Mouse (Mus musculus): ENCODE results near the gene Setd4. TPM values are rescaled to one million over a fixed set of nuclear protein-coding genes. Genes with fewer than 3 reads are reported as not detected.

The Setd4 gene
- polyA plus RNA-seq, 1 experiment from 2014 or later: 18.6 TPM

GRCm38 (mm10) chr16:93607669-93608101 lies 3.8 kb upstream of the Setd4 start:
- ATAC-seq (ENCODE audit: low FRiP score, low read depth): peak; percentile 35; the same call in 1 of the 2 replicates
- peak overlapping the region; percentile 65; the same call in 1 of the 2 replicates for H3K27ac ChIP-seq
- under 1% methylated on average over 32 of the region's 32 CpGs for WGBS

DNA sequence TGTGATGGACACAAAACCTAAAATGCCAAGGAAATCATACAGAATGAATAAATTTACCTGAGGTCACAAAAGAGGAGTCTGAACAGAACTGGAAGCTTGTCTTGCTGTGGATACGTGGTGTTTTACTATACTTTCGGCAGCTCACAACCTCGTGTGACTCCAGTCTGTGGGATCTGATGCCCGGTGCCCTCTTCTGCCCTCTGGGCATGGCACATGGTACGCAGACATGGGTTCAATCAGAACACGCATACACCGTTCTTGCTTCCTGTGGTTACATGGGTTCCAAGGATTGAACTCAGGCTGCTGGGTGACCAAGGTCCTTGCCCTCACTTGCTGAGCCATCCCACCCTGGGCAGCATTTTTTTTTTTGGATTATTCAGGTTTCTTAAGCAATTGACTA lies 2.3 kb upstream of the Setd4 start:
- Histone ChIP-seq H3K27me3 (no peaks in the 10 kb centered on the region), H3K4me2 (replicated peaks) (no peak overlapping the region), H3K4me1 (peaks cover 24% of the 10 kb centered on the region), H3K27ac (no peak overlapping the region), H3K9ac (no peak overlapping the region), H3K9me3 (no peaks in the 10 kb centered on the region), H3K4me3 (no peak overlapping the region), H3K36me3 (peaks cover 20% of the 10 kb centered on the region)
- WGBS: 88% methylated on average over 7 of the region's 7 CpGs
- no peak for ATAC-seq (ENCODE audit: low FRiP score, low read depth)

More at GRCm38 (mm10) chr16:93607669-93608101, 3.8 kb upstream of the Setd4 start:
- no peaks in the 10 kb centered on the region for H3K9me3 ChIP-seq
- H3K4me1 ChIP-seq: peaks cover 24% of the 10 kb centered on the region
- H3K9ac ChIP-seq: peak overlapping the region; percentile 87
- peak overlapping the region; percentile 87 for H3K4me2 ChIP-seq (replicated peaks)
- peaks cover 34% of the 10 kb centered on the region for H3K36me3 ChIP-seq
- peak overlapping the region; percentile 77 for H3K4me3 ChIP-seq
- H3K27me3 ChIP-seq: no peaks in the 10 kb centered on the region

DNA sequence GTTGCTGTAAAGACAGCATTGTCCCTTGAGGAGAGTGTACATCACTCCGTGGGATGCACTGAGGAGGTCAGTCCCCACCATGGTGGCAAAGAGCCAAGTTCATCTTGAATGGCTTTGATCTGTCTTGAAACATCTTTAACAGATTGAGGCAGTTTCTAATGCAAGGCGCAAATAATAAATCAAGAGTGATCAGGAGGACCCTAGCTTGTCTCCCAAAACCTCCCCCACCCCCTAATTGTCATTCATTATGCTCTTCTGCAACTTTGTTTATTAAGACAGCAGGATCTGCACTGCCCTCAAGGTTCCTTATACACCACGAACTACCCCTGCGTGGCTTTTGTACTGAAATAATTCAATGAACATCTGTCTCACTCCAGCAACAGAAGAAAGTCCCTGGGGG lies 1.7 kb upstream of the Setd4 start, which contains the start of gene Cbr1:
Gene Cbr1 (plus strand): TSS at position 301 of the 400 bp plus-strand sequence.
- no peaks in the 10 kb centered on the region for H3K27me3 ChIP-seq
- peaks cover 14% of the 10 kb centered on the region for H3K36me3 ChIP-seq
- WGBS: 69% methylated on average over 4 of the region's 4 CpGs
- ATAC-seq (ENCODE audit: low FRiP score, low read depth): no peak
- H3K4me3 ChIP-seq: peak within 1 kb of the TSS; percentile 58
- H3K4me2 ChIP-seq (replicated peaks): peak within 1 kb of the TSS; percentile 83
- peaks cover 24% of the 10 kb centered on the region for H3K4me1 ChIP-seq
- no peak within 1 kb of the TSS for H3K9ac ChIP-seq
- no peaks in the 10 kb centered on the region for H3K9me3 ChIP-seq
- H3K27ac ChIP-seq: no peak within 1 kb of the TSS

GRCm38 (mm10) chr16:93604481-93604969 lies 662 bp upstream of the Setd4 start:
- peak overlapping the region; percentile 82 for H3K9ac ChIP-seq
- H3K27ac ChIP-seq: peak overlapping the region; percentile 90
- peak overlapping the region; percentile 83 for H3K4me2 ChIP-seq (replicated peaks)
- no peaks in the 10 kb centered on the region for H3K27me3 ChIP-seq
- WGBS: 3% methylated on average over 16 of the region's 16 CpGs
- H3K9me3 ChIP-seq: no peaks in the 10 kb centered on the region
- H3K36me3 ChIP-seq: peaks cover 8% of the 10 kb centered on the region
- H3K4me1 ChIP-seq: peaks cover 24% of the 10 kb centered on the region
- ATAC-seq (ENCODE audit: low FRiP score, low read depth): no peak
- peak overlapping the region; percentile 58 for H3K4me3 ChIP-seq

- Histone ChIP-seq H3K36me3 (peaks cover 46% of the 10 kb centered on the region), H3K27ac (no peak overlapping the region), H3K4me1 (peaks cover 2% of the 10 kb centered on the region), H3K4me3 (no peak overlapping the region), H3K9ac (no peak overlapping the region), H3K27me3 (no peaks in the 10 kb centered on the region), H3K4me2 (replicated peaks) (no peak overlapping the region), H3K9me3 (no peaks in the 10 kb centered on the region)
- ATAC-seq (ENCODE audit: low FRiP score, low read depth): no peak
- 95% methylated on average over 6 of the region's 6 CpGs for WGBS
Measured at GRCm38 (mm10) chr16:93599461-93599860, 4.4 kb downstream of the Setd4 start.

- 95% methylated on average over 9 of the region's 9 CpGs for WGBS
- Histone ChIP-seq H3K4me1 (no peaks in the 10 kb centered on the region), H3K36me3 (peaks cover 60% of the 10 kb centered on the region), H3K27me3 (no peaks in the 10 kb centered on the region), H3K4me2 (replicated peaks) (no peak overlapping the region), H3K9ac (no peak overlapping the region), H3K4me3 (no peak overlapping the region), H3K27ac (no peak overlapping the region), H3K9me3 (no peaks in the 10 kb centered on the region)
- ATAC-seq (ENCODE audit: low FRiP score, low read depth): no peak
Measured at GRCm38 (mm10) chr16:93597551-93597950, 6.3 kb downstream of the Setd4 start.

- WGBS: 90% methylated on average over 7 of the region's 7 CpGs
- no peaks in the 10 kb centered on the region for H3K27me3 ChIP-seq
- no peaks in the 10 kb centered on the region for H3K9me3 ChIP-seq
- peaks cover 60% of the 10 kb centered on the region for H3K36me3 ChIP-seq
- no peak for ATAC-seq (ENCODE audit: low FRiP score, low read depth)
- no peak overlapping the region for H3K27ac ChIP-seq
- no peak overlapping the region for H3K4me2 ChIP-seq (replicated peaks)
- H3K4me3 ChIP-seq: no peak overlapping the region
- no peak overlapping the region for H3K9ac ChIP-seq
- H3K4me1 ChIP-seq: no peaks in the 10 kb centered on the region
Measured at GRCm38 (mm10) chr16:93596807-93597206, 7.1 kb downstream of the Setd4 start.

DNA sequence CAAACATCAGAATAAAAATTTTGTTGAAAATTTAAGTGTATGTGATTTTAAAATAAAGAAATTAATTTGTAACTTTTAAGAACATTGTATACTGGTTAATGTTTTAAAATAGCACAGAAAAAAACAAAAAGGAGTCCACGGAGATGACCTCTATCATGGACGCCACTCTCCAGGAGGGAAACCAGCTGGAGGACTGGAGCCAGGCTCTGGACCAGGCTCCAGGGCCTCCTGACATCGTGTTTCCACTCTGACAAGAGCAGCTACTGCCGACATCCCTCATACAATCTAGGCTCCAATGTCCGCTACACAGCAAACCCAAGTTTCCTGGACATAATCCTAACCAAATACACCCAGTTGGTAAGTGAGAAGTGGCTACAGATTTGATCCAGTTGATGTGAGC lies 8.1 kb downstream of the Setd4 start:
- H3K9ac ChIP-seq: no peak overlapping the region
- 90% methylated on average over 5 of the region's 5 CpGs for WGBS
- no peak overlapping the region for H3K4me3 ChIP-seq
- no peaks in the 10 kb centered on the region for H3K27me3 ChIP-seq
- no peak for ATAC-seq (ENCODE audit: low FRiP score, low read depth)
- no peak overlapping the region for H3K27ac ChIP-seq
- no peaks in the 10 kb centered on the region for H3K9me3 ChIP-seq
- H3K36me3 ChIP-seq: peaks cover 65% of the 10 kb centered on the region
- H3K4me1 ChIP-seq: no peaks in the 10 kb centered on the region
- H3K4me2 ChIP-seq (replicated peaks): no peak overlapping the region

- WGBS: 92% methylated on average over 10 of the region's 10 CpGs
Measured at GRCm38 (mm10) chr16:93594448-93594847, 9.4 kb downstream of the Setd4 start.

DNA sequence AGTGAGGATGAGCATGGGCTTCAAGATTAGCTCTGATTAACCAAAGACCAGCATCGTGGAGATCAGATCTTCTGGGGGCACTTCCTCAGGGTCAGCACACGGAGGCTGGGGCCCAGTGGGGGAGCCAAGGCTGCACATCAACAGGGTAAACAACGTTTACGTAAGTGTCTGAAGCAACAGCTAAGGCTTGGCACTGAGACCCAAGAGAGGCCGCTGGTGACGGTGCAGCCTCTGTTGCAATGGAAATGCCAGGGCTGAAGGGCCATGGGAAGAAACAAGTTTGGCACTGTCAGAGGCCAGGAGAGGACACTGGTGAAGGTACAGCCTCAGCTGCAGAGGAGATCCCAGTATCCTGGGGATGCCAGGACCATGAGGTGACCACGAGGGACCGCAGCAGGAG lies 10.5 kb downstream of the Setd4 start:
- Histone ChIP-seq H3K27ac (no peak overlapping the region), H3K36me3 (peaks cover 71% of the 10 kb centered on the region), H3K9me3 (no peaks in the 10 kb centered on the region), H3K27me3 (no peaks in the 10 kb centered on the region), H3K9ac (no peak overlapping the region), H3K4me1 (no peaks in the 10 kb centered on the region), H3K4me2 (replicated peaks) (no peak overlapping the region), H3K4me3 (no peak overlapping the region)
- ATAC-seq (ENCODE audit: low FRiP score, low read depth): no peak
- WGBS: 93% methylated on average over 8 of the region's 8 CpGs

More at GRCm38 (mm10) chr16:93594448-93594847, 9.4 kb downstream of the Setd4 start:
- H3K4me3 ChIP-seq: no peak overlapping the region
- H3K4me2 ChIP-seq (replicated peaks): no peak overlapping the region
- no peak for ATAC-seq (ENCODE audit: low FRiP score, low read depth)
- H3K36me3 ChIP-seq: peaks cover 74% of the 10 kb centered on the region
- no peak overlapping the region for H3K9ac ChIP-seq
- H3K4me1 ChIP-seq: no peaks in the 10 kb centered on the region
- no peaks in the 10 kb centered on the region for H3K9me3 ChIP-seq
- no peaks in the 10 kb centered on the region for H3K27me3 ChIP-seq
- H3K27ac ChIP-seq: no peak overlapping the region

- no peak overlapping the region for H3K4me2 ChIP-seq (replicated peaks)
- no peak overlapping the region for H3K9ac ChIP-seq
- no peak overlapping the region for H3K27ac ChIP-seq
- H3K36me3 ChIP-seq: peaks cover 71% of the 10 kb centered on the region
- no peaks in the 10 kb centered on the region for H3K9me3 ChIP-seq
- ATAC-seq (ENCODE audit: low FRiP score, low read depth): no peak
- H3K4me3 ChIP-seq: no peak overlapping the region
- H3K4me1 ChIP-seq: no peaks in the 10 kb centered on the region
- 96% methylated on average over 3 of the region's 3 CpGs for WGBS
- no peaks in the 10 kb centered on the region for H3K27me3 ChIP-seq
Measured at GRCm38 (mm10) chr16:93592711-93593110, 11.2 kb downstream of the Setd4 start.

DNA sequence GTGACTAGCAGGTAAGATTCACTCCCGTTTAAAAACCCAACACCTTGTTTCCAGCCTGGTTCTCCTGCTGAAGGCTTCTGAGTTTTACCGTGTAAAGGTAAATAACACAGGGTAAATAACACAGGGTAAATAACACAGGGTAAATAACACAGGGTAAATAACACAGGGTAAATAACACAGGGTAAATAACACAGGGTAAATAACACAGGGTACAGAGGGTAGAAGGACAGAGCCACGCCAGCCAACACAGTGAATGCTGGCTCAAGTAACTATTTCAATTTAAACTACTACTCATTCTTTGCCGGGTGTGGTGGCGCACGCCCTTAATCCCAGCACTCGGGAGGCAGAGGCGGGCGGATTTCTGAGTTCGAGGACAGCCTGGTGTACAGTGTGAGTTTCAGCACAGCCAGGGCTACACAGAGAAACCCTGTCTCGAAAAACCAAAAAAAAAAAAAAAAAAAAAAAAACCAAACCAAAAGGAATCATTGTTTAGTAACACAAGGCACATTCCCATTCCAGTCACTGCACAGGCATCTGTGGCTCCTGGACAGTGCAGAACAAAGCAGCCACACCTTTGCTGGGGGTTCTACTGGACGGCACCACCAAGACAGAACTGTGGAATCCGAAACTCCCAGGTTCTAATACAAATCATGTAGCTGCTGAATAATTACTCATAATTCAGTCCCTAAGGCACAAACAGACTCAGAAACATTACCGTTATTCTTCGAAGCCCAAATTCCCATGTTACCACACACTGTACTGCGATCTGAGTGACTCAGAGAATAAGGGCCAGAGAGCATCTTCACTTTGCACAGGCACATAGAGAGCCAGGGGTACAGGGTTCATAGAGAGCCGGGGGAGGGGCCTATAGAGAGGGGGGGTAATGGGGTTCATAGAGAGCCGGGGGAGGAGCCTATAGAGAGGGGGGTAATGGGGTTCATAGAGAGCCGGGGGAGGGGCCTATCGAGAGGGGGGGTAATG lies 12.1 kb downstream of the Setd4 start:
- 94% methylated on average over 19 of the region's 20 CpGs for WGBS
- Histone ChIP-seq H3K9ac (no peak overlapping the region), H3K4me3 (no peak overlapping the region), H3K9me3 (no peaks in the 10 kb centered on the region), H3K27me3 (no peaks in the 10 kb centered on the region), H3K4me2 (replicated peaks) (no peak overlapping the region), H3K4me1 (no peaks in the 10 kb centered on the region), H3K27ac (no peak overlapping the region), H3K36me3 (peaks cover 69% of the 10 kb centered on the region)
- no peak for ATAC-seq (ENCODE audit: low FRiP score, low read depth)

All from limb, embryonic 13.5 days (tissue).